Mouse (Mus musculus) regulatory T cell (primary cell): ENCODE results near the gene Grk4.
"Not testable (repeated sequence)": the region's sequence is repeated elsewhere in the genome, so short reads cannot be mapped to it uniquely, and the experiment has no call there.

Experiments
- in situ Hi-C: fragments of 300-600 bp; cut with MboI, MseI; formaldehyde crosslinking; loops from one replicate; pipeline ENCODE4 v1.15.1; 2025; ENCODE audit warnings: high pct_unique_total_duplicates

The Grk4 gene

DNA sequence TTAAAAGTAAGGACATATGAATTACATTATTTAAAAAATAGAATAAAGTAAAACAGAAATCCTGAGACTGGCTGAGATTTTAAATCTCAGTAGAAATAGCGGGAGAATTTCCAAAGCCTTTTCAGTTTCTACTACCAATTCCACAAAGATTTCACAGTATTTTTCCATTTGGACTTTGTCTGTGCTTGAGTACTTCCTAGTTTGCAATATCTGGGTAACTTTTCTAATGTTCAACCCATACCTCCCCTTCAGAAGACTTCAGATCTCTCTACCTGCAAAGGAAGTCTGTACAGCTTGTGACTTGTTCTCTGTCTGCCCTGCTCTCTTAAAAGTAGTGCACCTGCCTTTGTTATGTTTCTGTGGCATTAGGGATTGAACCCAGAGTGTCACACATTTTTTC is 48.3 kb downstream of the Grk4 start:
- in situ Hi-C loops = loop anchor here (10.0 kb wide), 1 partner anchor 326 kb away; no protein-coding TSS in a partner anchor

DNA sequence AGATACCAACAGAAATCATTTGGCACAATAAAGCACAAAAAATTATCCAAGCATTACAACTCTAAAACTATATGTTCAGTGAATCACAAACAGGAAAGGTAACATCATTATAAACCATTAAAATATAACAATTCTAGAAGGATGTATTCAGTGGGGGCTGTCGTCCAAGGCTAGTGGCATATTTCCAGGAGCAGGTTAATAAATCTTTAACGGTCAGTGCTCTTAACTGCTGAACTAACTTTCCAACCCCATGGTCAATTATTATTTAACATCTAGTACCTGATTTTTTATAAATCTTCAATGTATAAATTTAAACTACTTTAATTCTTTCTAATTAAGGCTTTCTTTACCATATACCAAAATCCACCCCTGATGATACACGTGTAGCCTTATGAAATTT is 54.2 kb downstream of the Grk4 start:
- in situ Hi-C loops = not testable (repeated sequence)

- in situ Hi-C loops = no loop called here
These were observed 54.6 kb downstream of the Grk4 start for GRCm38 (mm10) chr5:34714816-34715215.

- in situ Hi-C loops = no loop called here
These were observed 69.0 kb downstream of the Grk4 start for GRCm38 (mm10) chr5:34729141-34729540.

DNA sequence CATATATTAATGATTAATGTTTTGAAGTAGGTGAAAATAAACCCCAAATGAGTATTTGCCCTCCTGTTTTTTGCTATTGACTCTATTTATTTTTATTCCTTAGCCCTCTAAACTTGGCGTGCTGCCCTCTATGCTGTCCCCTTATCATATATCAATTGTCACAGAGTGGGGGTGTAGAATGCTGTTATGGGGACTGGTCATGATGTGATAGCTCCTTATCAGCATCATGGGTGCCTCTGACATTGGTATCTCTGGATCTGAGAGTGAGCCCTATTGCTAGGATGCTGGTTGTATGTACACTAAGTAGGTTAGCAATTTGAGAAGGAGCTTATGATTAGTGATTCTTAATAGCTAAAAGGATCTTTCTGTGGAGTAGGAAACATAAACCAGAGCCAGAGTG is 70.1 kb downstream of the Grk4 start:
- in situ Hi-C loops = no loop called here

DNA sequence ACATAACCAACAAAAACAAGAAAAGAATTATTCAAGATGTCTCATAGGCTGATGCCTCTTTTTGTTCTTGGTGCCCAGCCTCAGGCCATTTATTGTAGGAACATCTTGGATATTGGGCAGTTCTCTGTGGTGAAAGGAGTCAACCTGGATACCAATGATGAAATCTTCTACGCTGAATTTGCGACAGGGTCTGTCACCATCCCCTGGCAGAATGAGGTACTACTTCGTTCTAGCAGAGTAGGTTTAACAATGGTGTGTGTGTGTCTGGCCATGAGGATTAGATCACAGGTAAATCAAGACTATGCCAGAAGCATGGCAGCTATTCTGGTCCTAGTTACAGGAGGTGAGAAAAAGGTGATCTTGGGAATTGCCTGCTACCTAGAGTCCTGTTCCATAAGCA is 91.3 kb downstream of the Grk4 start:
- in situ Hi-C loops = no loop called here

DNA sequence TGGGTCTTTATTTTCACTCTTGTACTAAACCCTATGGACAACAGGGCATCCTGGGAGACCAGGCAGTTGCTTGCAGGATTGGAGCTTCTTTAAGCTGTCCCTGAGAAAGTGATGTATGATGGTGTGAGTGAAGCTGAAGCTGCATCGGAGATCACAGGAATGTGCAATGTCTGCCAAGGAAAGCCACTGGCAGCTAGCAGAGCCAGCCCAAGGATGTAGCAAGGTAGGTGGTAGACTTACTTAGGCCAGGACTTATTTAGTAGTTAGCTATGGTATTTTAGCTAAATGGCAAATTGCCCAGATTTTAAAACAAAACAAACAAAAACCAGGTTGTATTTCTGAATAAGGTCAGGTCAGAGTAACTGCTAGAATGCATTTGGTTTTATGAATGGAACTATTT is 98.6 kb downstream of the Grk4 start:
- in situ Hi-C loops = no loop called here

DNA sequence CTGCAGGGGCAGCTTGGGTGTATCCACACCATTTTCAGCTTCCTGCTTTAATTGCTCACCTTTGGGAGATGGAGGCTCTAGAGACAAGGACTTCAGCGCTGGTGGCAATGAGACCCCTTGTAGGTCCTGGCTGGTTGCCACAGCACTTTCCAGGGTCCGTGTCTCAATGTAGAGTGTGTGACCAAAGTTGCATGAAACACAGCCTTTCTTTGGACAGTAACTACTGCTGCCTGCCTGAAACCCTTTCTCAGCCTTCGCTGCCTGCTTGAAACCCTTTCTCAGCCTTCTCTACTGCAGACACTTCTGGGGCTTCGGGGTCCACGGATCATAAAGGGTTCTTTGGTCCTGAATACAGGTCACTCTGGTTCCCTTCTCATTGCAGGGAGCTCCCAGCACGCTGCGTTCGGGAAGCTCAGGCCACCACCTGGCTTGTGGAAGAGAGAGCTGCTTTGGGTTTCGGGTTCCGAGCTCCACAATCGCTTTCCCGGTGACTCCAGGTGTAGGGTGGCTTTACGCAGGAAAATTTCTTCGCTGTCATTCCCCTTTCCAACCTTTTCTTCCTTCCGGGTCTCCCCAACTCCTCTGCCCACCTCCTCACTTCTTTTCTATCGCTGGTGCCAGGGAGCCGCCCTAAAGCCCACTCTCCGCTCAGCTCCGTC is 100.8 kb downstream of the Grk4 start:
- in situ Hi-C loops = no loop called here

DNA sequence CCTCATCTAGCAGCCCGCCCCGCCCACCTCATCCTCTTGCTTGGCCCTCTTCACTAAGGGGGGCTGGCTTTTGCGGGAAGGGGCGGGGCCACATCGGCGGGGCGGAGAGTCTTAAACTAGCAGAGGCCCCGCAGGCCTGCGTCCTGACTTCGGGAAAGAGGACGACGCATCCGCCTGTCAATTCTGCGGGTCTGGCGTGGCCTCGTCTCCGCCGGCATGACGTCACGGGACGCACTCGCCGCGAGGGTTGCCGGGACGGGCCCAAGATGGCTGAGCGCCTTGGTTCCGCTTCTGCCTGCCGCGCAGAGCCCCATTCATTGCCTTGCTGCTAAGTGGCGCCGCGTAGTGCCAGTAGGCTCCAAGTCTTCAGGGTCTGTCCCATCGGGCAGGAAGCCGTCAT is 101.3 kb downstream of the Grk4 start, which contains the start of gene Htt:
Gene Htt, plus strand, starts transcription at position 232 of the 400 bp plus-strand sequence.
- in situ Hi-C loops = no loop called here

- in situ Hi-C loops = no loop called here
These were observed 101.9 kb downstream of the Grk4 start for GRCm38 (mm10) chr5:34761934-34762611.

GRCm38 (mm10) chr5:34771818-34772217 is 111.6 kb downstream of the Grk4 start:
- in situ Hi-C loops = no loop called here

- in situ Hi-C loops = no loop called here
These were observed 112.6 kb downstream of the Grk4 start for GRCm38 (mm10) chr5:34772696-34773245.

GRCm38 (mm10) chr5:34773392-34773791 is 113.2 kb downstream of the Grk4 start:
- in situ Hi-C loops = no loop called here

DNA sequence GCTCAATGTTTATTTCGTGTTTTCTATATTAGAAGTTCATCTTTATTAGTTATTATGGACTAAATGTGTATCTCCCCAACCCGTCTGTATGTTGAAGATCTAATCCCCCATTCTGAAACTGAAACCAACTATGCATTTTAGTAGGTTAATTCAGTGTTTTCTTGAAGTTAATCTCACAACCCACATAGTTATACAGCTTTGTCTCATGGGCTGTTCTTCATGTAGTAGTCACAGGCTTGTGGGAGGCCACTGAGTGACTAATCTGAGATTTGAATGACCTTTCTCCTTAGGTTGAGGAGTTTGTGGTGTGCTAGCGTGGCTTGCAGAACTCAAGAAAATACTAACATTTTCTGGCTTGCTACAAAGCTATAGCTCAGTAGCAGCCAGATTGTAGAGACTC is 124.8 kb downstream of the Grk4 start:
- in situ Hi-C loops = no loop called here

DNA sequence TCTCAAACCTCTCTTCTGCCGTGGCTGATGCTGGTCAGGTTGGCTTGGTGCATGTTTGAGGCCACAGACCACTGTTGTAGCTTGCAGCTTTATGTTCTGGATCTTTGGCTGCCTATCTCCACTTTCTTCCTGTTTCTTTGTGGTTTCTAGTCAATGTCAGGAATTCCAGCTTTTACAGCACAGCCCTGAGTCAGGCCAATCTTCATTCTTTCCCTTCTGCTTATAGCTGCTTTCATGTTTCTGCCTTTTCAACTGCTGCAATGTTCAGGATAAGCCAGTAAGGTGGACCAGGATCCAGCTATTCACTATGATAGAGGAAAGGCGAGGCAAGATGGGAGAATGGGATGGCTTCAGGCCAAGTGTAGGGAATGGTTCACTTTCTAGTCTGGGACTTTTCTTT is 131.0 kb downstream of the Grk4 start:
- in situ Hi-C loops = no loop called here

- in situ Hi-C loops = no loop called here
These were observed 140.2 kb downstream of the Grk4 start for GRCm38 (mm10) chr5:34800292-34800953.
